Mouse (Mus musculus): ENCODE measurements around the gene Ptprg.

Gene Ptprg

GRCm38 (mm10) chr14:11883142-11883921 lies 330.0 kb downstream of the Ptprg start:
- DNase-seq (ENCODE audit: low spot score): no peak

- DNase-seq (ENCODE audit: low spot score): no peak
These were observed 330.7 kb downstream of the Ptprg start for GRCm38 (mm10) chr14:11883995-11884394.

DNA sequence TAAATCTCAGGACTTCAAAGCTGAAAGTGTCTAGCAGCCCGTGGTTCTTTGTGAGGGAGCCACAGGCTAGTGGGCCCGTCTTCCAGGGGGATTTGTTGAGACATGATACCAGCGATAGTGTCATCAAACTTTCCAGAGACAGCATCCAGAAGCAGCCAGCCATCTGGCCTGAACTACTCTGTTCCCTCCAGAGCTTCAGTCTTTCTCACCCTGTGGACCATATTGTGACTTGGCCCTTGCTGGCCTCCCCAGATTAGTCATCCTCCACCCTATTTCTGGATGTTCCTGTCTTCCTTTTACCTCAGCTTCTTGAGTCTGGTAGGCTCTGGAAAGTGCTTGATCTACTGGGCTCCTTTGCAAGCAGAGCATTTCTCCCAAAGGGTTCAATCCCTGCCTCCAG lies 333.1 kb downstream of the Ptprg start:
- no peak for DNase-seq (ENCODE audit: low spot score)

GRCm38 (mm10) chr14:11890890-11891289 lies 337.6 kb downstream of the Ptprg start:
- no peak for DNase-seq (ENCODE audit: low spot score)

- DNase-seq (ENCODE audit: low spot score): no peak
These were observed 339.3 kb downstream of the Ptprg start for GRCm38 (mm10) chr14:11892621-11893020.

DNA sequence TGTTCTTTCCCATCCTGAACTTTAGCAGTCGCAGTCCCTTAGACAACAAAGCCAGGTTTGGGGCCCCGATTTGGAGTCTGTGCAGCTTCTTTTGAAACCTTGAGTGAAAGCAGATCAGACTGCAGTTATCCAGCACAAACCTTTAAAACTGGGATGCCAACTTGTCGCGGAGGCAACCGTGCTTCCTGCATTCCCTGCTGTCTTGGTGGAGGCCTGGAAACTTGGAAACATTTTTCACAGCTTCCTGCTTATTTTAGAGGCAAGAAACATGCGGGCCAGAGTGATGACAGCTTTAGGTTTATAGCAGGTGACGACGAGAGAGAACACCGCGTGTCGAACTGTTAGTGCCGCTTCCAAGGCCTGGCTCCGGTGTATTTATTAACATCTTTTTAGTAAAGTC lies 342.2 kb downstream of the Ptprg start:
- no peak for DNase-seq (ENCODE audit: low spot score)

DNA sequence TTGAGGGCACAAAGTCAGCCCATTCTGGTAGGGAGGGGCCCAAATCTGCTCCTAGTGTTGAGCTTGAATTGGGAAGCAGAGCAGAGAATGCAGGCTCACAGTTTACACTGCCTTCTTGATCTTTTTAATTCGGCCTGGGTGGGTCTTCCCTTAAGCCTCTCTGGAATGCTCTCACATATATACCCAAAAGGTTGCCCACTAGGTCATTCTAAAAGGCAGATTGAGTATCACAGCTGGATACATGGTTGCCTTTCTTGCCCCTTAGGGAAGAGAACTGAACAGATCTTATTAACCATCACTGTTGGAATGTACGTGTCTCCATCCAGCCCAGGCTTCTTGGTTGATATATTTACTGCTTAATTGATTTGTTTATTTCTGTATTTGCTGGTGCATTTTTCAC lies 349.5 kb downstream of the Ptprg start:
- no peak for DNase-seq (ENCODE audit: low spot score)

- no peak for DNase-seq (ENCODE audit: low spot score)
These were observed 352.9 kb downstream of the Ptprg start for GRCm38 (mm10) chr14:11906130-11906675.

DNA sequence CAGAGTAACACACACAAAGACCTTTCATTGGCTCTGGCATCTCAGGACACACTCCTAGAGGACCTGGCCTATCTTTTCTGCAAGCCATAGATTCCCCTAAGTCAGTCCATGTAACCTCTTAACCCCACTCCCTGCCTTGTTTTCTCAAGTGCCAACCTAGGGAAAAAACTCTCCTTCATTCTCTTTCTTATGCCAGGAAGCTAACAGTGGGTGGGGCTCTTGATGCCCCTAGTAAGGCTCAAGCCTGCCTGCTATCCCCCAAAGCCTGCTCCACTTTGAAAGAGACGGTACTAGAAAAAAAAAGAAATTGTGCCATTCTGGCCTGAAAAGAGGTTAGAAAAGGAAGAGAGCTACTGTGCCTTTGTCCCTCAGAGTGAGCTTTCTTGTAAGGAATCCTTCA lies 358.9 kb downstream of the Ptprg start:
- DNase-seq (ENCODE audit: low spot score): no peak

DNA sequence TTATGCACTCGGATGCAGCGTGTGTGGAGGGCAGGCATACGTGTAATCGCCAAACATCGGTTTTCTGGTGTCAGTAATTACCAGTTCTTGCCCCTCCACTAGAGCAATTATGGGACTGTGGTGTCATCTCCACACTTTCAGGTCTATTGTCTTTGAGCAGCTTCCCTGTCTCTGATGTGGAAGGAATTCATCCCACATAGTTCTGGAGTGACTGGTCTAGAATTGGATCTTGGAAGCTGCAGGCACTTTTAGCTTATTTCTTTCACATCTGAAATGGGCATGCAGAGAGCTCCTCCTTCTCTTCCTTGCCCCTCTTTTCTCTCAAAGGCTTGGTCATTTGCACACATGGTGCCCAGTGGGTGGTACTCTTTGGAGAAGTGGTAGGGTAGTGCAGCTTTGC lies 363.9 kb downstream of the Ptprg start:
- no peak for DNase-seq (ENCODE audit: low spot score)

DNA sequence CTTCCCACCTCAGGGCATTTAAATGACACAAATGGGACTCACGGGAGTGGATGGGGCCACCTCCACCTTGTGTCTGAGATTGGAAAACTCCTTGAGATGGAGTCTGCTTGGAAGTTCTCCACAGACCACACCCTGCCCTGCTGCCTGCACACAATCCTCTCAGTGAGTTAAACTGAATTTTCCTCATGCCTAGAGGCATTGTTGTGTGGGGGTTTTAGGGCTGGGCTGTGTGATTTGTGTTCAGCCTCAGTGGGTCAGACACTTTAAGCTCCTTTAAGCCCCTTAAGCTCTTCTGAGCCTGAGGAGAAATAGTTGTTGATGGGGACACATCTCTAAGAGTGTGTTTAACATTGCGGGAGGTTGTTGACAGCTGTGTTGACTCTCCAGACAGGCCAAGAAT lies 375.2 kb downstream of the Ptprg start:
- no peak for DNase-seq (ENCODE audit: low spot score)

DNA sequence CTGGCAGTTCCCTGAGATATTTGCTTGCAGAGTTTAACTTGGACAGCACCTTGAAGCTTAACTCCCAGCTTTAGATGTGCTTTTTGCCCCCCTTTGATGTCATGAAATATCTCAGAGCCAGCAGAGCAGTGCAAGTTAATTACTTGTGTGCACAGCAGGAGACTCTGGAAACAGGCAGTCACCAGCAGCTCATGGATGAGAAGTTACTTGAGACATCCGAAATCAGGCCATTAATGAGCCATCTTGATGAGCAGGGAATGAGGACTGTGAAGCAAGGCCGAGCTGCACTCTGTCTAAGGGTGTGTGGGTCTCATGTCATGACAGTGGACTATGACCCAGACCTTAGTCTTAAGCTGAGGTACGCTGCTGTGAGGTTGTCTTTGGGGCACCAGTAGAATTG lies 379.2 kb downstream of the Ptprg start:
- DNase-seq (ENCODE audit: low spot score): no peak

DNA sequence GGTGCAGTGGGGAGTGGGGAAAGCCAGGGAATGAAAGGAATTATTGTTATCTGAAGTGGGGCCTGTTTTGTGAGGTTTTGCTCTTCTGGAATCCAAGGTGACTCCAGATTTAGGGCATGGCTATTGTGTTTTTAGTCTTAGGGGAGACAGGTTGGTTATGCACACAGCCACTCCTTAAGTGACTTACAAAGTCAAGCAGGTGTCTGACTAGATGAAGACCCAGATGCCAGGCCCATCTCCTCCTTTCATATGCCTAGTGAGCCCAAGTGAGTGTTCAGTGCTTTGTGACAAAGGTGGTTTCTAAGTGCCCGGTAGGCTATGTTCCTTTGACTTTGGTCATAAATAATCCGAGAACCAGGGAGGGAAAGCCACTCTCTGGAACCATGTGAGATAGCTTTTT lies 381.2 kb downstream of the Ptprg start:
- no peak for DNase-seq (ENCODE audit: low spot score)

DNA sequence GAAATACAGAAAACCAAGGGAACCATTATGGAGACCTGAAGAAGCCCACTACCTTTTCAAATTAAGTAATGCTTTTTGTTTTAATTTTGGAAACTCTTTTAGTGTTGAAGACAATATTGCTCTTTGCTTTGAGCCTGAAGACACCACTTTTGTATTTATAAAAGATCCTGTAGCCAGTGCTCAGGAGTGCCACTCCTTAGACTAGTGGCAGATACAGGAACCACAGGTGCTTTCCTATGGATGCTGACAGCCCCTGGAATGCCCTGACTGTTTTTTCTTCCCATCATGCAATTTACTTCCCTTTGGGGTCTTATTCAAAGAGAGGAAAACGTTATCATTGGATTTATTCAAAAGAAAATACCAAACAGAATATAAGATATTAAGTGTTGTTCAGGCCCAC lies 381.9 kb downstream of the Ptprg start:
- no peak for DNase-seq (ENCODE audit: low spot score)

- DNase-seq (ENCODE audit: low spot score): no peak
These were observed 382.4 kb downstream of the Ptprg start for GRCm38 (mm10) chr14:11935698-11936097.

DNA sequence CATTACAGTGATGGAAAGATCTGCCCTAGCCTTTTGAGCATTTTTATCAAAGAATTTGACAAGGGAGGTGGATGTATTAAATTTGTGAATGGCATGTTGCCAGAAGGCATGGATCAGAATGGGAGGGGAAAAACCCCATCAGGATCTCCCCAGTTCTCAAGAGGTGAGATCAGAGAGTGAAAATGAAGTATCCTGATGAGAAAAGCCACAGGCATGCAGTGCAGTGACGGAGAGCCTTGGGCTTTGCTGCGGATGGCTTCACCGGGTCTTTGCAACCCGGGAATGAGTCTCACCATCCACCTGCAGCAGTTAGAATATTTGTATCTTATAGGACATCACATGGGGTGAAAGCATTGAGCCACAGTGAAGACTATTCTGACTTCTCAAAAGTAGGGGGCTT lies 385.6 kb downstream of the Ptprg start:
- no peak for DNase-seq (ENCODE audit: low spot score)

DNA sequence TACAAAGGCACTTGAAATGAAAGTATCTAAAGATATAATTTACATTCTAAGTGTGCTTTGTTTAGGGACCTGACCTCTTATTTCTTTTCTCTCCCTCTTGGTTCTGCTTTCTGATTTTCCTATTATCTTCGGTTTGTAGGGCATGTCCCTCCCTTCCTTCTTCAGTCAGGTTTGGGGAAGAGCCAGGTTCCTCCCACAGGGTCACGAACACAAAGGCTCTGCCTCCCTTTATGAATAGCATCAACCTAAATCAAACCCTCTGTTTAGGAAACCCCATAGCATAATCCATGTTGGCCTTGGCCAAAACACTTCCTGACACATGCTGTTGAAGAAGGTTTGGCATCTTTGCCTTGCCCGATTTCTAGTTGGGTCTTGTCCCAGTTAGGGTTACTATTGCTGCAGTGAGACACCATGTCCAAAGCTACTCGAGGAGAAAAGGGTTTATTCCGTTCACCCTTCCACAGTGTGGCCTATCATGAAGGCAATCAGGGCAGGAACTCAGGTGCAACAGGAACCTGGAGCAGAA lies 388.7 kb downstream of the Ptprg start:
- no peak for DNase-seq (ENCODE audit: low spot score)

GRCm38 (mm10) chr14:11950379-11950778 lies 397.0 kb downstream of the Ptprg start:
- DNase-seq (ENCODE audit: low spot score): no peak

DNA sequence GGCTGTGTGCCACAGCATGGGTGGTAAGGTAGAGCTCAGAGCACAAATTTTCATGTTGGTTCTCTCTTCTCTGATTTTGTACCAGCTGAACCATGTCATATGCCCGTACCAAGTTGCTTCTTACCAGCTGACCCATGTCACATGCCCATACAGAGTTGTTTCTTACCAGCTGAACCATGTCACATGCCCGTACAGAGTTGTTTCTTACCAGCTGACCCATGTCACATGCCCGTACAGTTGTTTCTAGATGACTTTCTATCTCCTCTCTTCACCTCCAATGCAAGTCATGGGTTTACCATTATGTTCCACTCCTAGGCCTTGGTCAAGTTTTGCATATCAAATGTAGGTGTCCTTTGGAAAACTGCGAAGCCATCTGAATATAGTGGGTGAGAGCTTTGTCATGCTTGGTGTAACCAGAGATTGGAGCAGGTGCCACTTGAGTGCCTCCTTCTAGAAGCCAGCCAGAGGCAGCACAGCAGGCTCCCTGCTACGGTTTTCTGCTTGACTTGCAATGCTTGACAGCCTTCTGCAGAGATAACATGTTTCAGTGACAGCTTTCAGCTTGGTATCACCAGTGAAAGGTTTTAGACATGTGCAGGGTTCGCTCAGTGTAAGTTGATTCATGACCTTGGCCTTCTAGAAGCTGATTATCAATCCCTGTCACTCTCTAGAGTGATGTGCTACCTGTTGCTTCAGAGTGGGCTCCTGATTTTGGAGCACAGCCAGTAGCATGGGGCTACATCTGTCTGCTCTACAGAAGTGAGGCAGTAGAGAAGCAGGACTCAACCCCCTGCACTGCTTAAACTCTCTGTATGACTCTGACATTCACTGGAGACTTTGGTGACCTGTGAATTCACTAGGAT lies 401.9 kb downstream of the Ptprg start:
- DNase-seq (ENCODE audit: low spot score): no peak

GRCm38 (mm10) chr14:11960269-11961121 lies 407.2 kb downstream of the Ptprg start:
- no peak for DNase-seq (ENCODE audit: low spot score)

DNA sequence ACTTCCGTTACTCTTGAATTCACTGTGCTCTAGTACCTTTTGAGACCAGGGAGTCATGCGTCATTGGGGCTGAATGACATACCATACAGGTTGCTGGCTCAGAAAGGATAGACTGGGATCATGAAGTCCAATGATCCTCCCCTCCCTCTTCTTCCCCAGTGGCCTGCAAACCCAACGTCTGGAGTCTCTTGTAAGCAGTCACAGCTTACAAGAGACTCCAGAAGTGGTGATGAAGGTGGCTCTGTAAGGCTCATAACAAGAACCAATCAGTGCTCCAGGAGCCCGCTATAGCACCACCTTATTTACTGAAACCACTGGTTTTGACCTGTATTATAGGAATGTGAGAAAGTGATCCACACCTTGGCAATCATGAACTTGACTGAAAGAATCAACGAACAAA lies 408.8 kb downstream of the Ptprg start:
- no peak for DNase-seq (ENCODE audit: low spot score)

- DNase-seq (ENCODE audit: low spot score): no peak
These were observed 409.2 kb downstream of the Ptprg start for GRCm38 (mm10) chr14:11962561-11962960.
